Mouse (Mus musculus) stomach, embryonic 14.5 days (tissue): ENCODE measurements around the gene Glipr2. TPM values are rescaled to one million over a fixed set of nuclear protein-coding genes. Genes with fewer than 3 reads are reported as not detected.
A peak's percentile ranks its signal among the peaks of the same experiment; 100 is the strongest.

Source experiments
- ATAC-seq: fragments of 200-750 bp; cut with Nextera tagmentation; 2 replicates; pipeline ENCODE4 v1.8.0; 2017; ENCODE audit warnings: low read depth, moderate TSS enrichment; ENCODE audit not compliant: insufficient number of reproducible peaks, insufficient read depth, low FRiP score
- H3K27ac ChIP-seq: fragments of 300-500 bp; sonication (generic); 2 replicates; pipeline ENCODE4 v1.5.1; 2014; ENCODE audit warnings: mild to moderate bottlenecking, low read length, moderate library complexity, mixed read lengths
- H3K27me3 ChIP-seq: fragments of 300-500 bp; sonication (generic); 2 replicates; pipeline ENCODE4 v1.6.1; 2014; ENCODE audit warnings: low read length, control low read depth, mixed read lengths; ENCODE audit not compliant: control insufficient read depth, insufficient read depth
- H3K36me3 ChIP-seq: fragments of 300-500 bp; sonication (generic); 2 replicates; pipeline ENCODE4 v1.6.1; 2014; ENCODE audit warnings: mild to moderate bottlenecking, control low read depth, low read length, moderate library complexity, mixed read lengths; ENCODE audit not compliant: control insufficient read depth, insufficient read depth
- H3K4me1 ChIP-seq: fragments of 300-500 bp; sonication (generic); 2 replicates; pipeline ENCODE4 v1.6.1; 2014; ENCODE audit warnings: low read length, control low read depth, mixed read lengths; ENCODE audit not compliant: control insufficient read depth, insufficient read depth
- H3K4me2 ChIP-seq: fragments of 300-500 bp; sonication (generic); replicated peaks from 2 replicates; pipeline ENCODE4 v1.6.1; 2014; ENCODE audit warnings: low read depth, low read length, control low read depth
- H3K4me3 ChIP-seq: fragments of 300-500 bp; sonication (generic); 2 replicates; pipeline ENCODE4 v1.5.1; 2014; ENCODE audit warnings: low read depth, low read length, control low read depth
- H3K9ac ChIP-seq: fragments of 300-500 bp; sonication (generic); replicated peaks from 2 replicates; pipeline ENCODE4 v1.6.1; 2014; ENCODE audit warnings: low read depth, mild to moderate bottlenecking, control low read depth, low read length, moderate library complexity, mixed read lengths
- H3K9me3 ChIP-seq: fragments of 300-500 bp; sonication (generic); 2 replicates; pipeline ENCODE4 v1.6.1; 2016; ENCODE audit warnings: low read depth, low read length, control low read depth; ENCODE audit not compliant: control insufficient read depth
- WGBS: fragments of 180-500 bp; shearing (Covaris S2); extraction: QIAGEN DNeasy Blood & Tissue Kit; methylation state at CpG from one replicate; pipeline ENCODE4 v1.1.7; 2014; 5-methylcytosine and 5-hydroxymethylcytosine counted together
- polyA plus RNA-seq: library from polyadenylated mRNA; unstranded; fragments of >200 nt; fragmentation: Nextera tagmentation; extraction: Ambion mirVana; gene quantifications from 2 replicates; pipeline ENCODE4 v1.2.1, GENCODE M21; 2014

The Glipr2 gene
- polyA plus RNA-seq, 1 experiment from 2014 or later: 117 TPM

DNA sequence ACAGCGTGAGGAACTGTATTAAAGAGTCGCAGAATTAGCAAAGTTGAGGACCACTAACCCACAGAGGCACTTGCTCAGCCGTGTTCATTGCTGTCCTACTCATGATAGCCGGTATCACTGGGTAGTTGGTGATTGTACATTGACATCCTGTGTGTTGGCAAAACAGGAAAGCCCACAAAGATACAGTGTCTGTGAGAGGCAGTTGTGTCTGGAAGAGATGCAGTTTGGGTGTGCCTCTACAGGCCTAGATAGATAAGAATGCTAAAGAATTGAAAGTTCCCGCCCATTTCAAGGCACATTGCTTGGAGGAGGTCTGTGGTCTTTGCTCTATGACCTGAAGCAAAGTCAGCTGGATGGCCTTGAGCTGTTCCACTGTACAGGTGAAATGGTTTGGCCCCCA is 46.9 kb downstream of the Glipr2 start, which contains the start of gene Clta:
TSS of gene Clta (plus strand) at position 327 of the 400 bp plus-strand sequence.
- WGBS: 81% methylated on average over 5 of the region's 5 CpGs
- ATAC-seq: peak; percentile 78; the same call in 1 of the 2 replicates

DNA sequence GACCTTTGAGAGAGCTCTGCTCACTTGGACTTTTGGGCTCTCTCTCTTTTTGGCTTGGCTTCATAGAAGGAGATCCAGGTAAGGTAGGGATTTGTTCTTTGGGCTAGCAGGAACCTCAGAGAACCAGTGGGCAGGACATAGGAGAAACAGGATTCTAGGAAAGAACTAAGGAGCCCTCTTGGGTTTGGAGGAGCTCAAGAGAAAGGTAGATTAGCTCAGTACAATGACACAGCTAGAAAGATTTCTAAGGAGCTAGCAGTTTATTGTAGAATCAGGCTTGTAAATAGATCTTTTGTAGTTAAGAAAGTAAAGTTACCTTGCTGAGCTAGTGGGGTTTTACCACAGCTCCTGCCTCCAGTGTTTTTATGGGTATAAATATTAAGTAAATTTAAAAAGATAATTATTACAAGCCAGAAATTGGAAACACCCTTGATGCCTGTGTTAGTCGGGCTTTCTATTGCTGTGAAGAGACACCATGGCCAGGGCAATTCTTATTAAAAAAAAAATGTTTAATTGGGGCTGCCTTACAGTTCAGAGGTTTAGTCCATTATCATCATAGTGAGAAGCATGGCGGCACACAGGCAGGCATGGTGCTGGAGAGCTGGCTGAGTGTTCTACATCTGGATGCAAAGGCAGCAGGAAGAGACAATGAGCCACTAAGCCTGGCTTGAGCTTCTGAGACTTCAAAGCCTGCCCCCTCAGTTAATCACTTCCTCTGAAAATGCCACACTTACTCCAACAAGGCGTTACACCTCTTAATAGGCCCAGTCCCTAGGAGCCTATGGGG is 47.6 kb downstream of the Glipr2 start:
- no peaks in the 10 kb centered on the region for H3K36me3 ChIP-seq
- no peak overlapping the region for H3K4me3 ChIP-seq
- H3K27ac ChIP-seq: no peak overlapping the region
- no peak for ATAC-seq
- no peak overlapping the region for H3K9ac ChIP-seq
- WGBS: 73% methylated on average over 3 of the region's 3 CpGs
- no peaks in the 10 kb centered on the region for H3K4me1 ChIP-seq
- H3K9me3 ChIP-seq: no peaks in the 10 kb centered on the region
- H3K27me3 ChIP-seq: no peaks in the 10 kb centered on the region
- no peak overlapping the region for H3K4me2 ChIP-seq

More for the DNA sequence above, 46.9 kb downstream of the Glipr2 start, which contains the start of gene Clta:
- Histone ChIP-seq H3K4me1 (no peaks in the 10 kb centered on the region), H3K27ac (no peak within 1 kb of the TSS), H3K9me3 (no peaks in the 10 kb centered on the region), H3K27me3 (no peaks in the 10 kb centered on the region), H3K4me2 (no peak within 1 kb of the TSS), H3K4me3 (no peak within 1 kb of the TSS), H3K36me3 (no peaks in the 10 kb centered on the region), H3K9ac (no peak within 1 kb of the TSS)

DNA sequence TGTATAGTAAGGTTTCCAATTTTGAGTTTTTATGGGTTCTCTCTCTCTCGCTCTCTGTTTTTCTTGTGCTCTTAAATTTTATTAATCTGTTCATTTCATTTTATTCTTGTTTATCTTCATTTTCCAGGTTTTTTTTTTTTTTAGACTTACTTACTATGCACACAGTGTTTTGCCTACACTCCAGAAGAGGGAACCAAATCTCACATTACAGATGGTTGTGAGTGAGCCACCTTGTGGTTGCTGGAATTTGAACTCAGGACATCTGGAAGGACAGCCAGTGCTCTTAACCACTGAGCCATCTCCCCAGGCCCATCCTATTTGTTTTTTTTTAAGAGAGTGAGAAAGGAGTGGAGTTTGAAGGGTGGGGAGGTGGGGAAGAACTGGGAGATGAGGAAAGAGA is 53.0 kb downstream of the Glipr2 start:
- Histone ChIP-seq H3K27me3 (no peaks in the 10 kb centered on the region), H3K9me3 (no peaks in the 10 kb centered on the region), H3K4me3 (no peak overlapping the region), H3K36me3 (no peaks in the 10 kb centered on the region; the same call in 1 of the 2 replicates), H3K27ac (no peak overlapping the region), H3K4me2 (no peak overlapping the region), H3K9ac (no peak overlapping the region), H3K4me1 (peaks cover 17% of the 10 kb centered on the region; the same call in 1 of the 2 replicates)
- no peak for ATAC-seq
- 97% methylated on average over 1 of the region's 1 CpGs for WGBS

DNA sequence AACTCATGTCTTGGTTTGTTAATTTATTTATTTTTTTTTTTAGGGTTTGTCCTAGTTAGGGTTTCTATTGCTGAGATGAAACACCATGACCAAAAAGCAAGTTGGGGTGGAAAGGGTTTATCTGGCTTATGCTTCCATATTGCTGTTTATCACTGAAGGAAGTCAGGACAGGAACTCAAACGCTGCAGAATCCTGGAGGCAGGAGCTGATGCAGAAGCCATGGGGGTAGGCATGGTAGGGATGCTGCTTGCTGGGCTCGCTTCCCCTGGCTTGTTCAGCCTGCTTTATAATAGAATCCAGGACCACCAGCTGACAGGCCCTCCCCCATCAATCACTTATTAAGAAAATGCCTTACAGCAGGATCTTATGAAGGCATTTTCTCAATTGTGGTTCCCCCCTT is 53.7 kb downstream of the Glipr2 start:
- Histone ChIP-seq H3K27me3 (no peaks in the 10 kb centered on the region), H3K27ac (no peak overlapping the region), H3K36me3 (no peaks in the 10 kb centered on the region; the same call in 1 of the 2 replicates), H3K4me2 (no peak overlapping the region), H3K9ac (no peak overlapping the region), H3K4me1 (peaks cover 17% of the 10 kb centered on the region; the same call in 1 of the 2 replicates), H3K4me3 (no peak overlapping the region), H3K9me3 (no peaks in the 10 kb centered on the region)
- 43% methylated on average over 2 of the region's 2 CpGs for WGBS
- ATAC-seq: no peak

DNA sequence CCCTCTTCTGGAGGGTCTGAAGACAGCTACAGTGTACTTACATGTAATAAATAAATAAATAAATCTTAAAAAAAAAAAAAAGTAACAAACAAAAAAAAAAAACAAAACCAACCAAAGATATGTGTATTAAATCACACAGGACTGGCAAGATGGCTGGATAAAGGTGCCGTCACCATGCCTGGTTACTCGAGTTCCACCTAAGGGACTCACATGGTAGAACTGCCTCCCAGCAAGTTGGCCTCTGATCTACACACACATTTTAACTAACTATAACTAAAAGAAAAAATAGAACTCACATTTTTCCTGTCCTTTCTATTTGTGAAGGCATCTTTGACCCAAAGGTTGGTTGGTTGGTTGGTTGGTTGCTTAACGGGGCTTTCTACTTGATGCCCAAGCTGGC is 54.6 kb downstream of the Glipr2 start:
- no peak overlapping the region for H3K27ac ChIP-seq
- H3K9ac ChIP-seq: no peak overlapping the region
- no peaks in the 10 kb centered on the region; the same call in 1 of the 2 replicates for H3K36me3 ChIP-seq
- no peaks in the 10 kb centered on the region for H3K9me3 ChIP-seq
- H3K4me3 ChIP-seq: peak overlapping the region; percentile 97
- no peaks in the 10 kb centered on the region for H3K27me3 ChIP-seq
- WGBS: 83% methylated on average over 3 of the region's 3 CpGs
- H3K4me1 ChIP-seq: peaks cover 17% of the 10 kb centered on the region; the same call in 1 of the 2 replicates
- peak overlapping the region; percentile 89 for H3K4me2 ChIP-seq
- ATAC-seq: no peak

DNA sequence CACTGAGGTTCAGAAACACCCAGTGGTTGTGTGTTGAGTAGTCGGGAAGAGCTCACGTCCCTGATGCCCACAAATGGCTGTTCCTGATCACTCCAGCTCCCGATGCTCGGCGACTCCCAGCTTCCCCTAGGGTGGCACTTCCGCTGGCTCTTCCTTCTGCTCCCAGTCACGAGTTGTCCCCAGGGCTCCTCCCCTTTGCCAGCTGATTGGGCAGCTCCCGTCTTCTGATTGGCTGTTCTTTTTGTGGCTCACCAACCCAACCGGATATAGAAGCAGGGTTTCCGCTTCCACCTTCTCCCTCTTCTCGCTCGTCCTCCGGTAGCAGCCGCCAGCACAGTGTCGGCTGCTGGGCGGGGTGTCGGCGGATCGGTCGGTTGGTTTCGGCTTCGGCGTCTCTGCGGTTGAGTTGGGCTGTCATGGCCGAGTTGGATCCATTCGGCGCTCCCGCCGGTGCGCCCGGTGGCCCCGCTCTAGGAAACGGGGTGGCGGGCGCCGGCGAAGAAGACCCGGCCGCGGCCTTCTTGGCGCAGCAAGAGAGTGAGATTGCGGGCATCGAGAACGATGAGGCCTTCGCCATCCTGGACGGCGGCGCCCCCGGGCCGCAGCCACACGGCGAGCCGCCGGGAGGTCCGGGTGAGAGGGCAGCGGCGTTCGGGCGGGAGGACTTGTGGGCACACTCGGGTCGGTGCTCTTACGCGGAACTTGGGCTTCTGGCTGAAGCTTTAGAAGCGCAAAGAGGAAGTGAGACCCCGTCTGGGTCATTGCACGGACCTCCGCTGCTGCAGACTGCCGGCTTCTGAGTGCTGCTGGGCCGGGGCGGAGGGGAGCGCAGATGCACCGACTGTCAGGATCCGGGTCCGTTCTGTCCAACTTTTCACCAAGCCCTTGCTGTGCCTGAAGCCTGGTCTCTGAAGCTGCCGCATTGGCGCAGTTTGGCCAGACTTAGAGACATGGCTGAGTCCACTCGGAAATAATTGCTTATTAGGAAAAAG is 55.5 kb downstream of the Glipr2 start:
- Histone ChIP-seq H3K4me1 (peaks cover 17% of the 10 kb centered on the region; the same call in 1 of the 2 replicates), H3K9me3 (no peaks in the 10 kb centered on the region), H3K36me3 (no peaks in the 10 kb centered on the region; the same call in 1 of the 2 replicates), H3K4me3 (peak overlapping the region; percentile 97), H3K27ac (peak overlapping the region; percentile 74), H3K9ac (peak overlapping the region; percentile 93), H3K27me3 (no peaks in the 10 kb centered on the region), H3K4me2 (peak overlapping the region; percentile 89)
- under 1% methylated on average over 77 of the region's 77 CpGs for WGBS
- peak; percentile 97 for ATAC-seq

DNA sequence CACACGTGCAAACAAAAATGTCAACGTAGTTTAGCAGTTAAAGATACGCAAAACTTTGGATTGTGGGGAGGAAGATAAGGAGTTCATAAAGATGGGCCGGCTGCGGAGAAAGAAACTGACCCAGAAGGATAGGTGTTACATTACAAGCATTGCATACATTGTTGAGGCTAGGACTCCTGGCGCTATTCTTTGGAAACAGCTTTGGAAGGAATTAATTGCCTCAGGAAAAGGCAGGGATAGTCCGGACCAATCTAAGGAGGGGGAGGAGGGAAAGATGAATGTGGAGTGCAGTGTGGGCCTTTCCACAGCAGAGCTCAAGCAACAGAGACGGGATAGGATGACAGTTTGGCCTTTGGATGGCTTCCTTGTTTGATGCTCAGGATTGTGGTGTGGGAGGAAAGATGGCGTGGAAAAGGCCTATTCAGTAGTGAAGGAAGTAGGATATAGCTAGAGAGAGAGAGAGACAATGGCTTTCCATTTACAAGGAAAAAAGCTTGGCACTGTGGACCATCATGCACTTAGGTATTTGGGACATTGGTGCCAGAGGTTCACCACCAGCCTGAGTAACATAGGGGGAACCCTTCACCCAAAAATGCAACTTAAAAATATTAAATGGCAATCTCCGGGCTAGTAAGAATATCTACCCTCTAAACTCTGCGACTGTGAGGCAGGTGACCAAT is 56.3 kb downstream of the Glipr2 start:
- Histone ChIP-seq H3K9me3 (no peaks in the 10 kb centered on the region), H3K36me3 (peaks cover 6% of the 10 kb centered on the region; the same call in 1 of the 2 replicates), H3K27ac (no peak overlapping the region; the same call in 1 of the 2 replicates), H3K27me3 (no peaks in the 10 kb centered on the region), H3K4me3 (peak overlapping the region; percentile 97), H3K9ac (peak overlapping the region; percentile 93), H3K4me1 (peaks cover 17% of the 10 kb centered on the region; the same call in 1 of the 2 replicates), H3K4me2 (peak overlapping the region; percentile 89)
- no peak for ATAC-seq
- 22% methylated on average over 11 of the region's 11 CpGs for WGBS
